Mouse (Mus musculus) cerebellum, adult 18-20 months (tissue): ENCODE data around the gene Mrps9.
"Not testable (repeated sequence)": the region's sequence is repeated elsewhere in the genome, so short reads cannot be mapped to it uniquely, and the experiment has no call there.

Source experiments
- DNase-seq, 2 experiments: peaks; one replicate each; pipeline ENCODE4 v3.0.0; 2021

The Mrps9 gene

GRCm38 (mm10) chr1:42850663-42851397 lies at the start of gene Mrps9:
Gene Mrps9 (plus strand): TSS chr1:42851233.
- DNase-seq, result peak; percentile 97 to 98

- no peak for DNase-seq
These were observed 37.7 kb upstream of the Mrps9 start for GRCm38 (mm10) chr1:42813301-42813845.

- no peak for DNase-seq
These were observed 36.0 kb upstream of the Mrps9 start for GRCm38 (mm10) chr1:42814798-42815619.

GRCm38 (mm10) chr1:42851398-42851767 lies 350 bp downstream of the Mrps9 start:
- DNase-seq, result no peak

- DNase-seq, result peak in 1 of 2 experiments; percentile 14
These were observed 777 bp downstream of the Mrps9 start for GRCm38 (mm10) chr1:42851810-42852209.

- no peak for DNase-seq
These were observed 13.8 kb downstream of the Mrps9 start for GRCm38 (mm10) chr1:42864719-42865250.

GRCm38 (mm10) chr1:42865336-42865939 lies 14.4 kb downstream of the Mrps9 start:
- DNase-seq, result no peak

GRCm38 (mm10) chr1:42865986-42866385 lies 15.0 kb downstream of the Mrps9 start:
- no peak for DNase-seq

GRCm38 (mm10) chr1:42867188-42867587 lies 16.2 kb downstream of the Mrps9 start:
- DNase-seq, result no peak

- DNase-seq, result no peak
These were observed 23.1 kb downstream of the Mrps9 start for GRCm38 (mm10) chr1:42874174-42874573.

- no peak for DNase-seq
These were observed 24.2 kb downstream of the Mrps9 start for GRCm38 (mm10) chr1:42875271-42875670.

GRCm38 (mm10) chr1:42876463-42877093 lies 25.5 kb downstream of the Mrps9 start:
- DNase-seq, result no peak

GRCm38 (mm10) chr1:42877264-42877663 lies 26.2 kb downstream of the Mrps9 start:
- no peak for DNase-seq

- DNase-seq, result no peak
These were observed 27.8 kb downstream of the Mrps9 start for GRCm38 (mm10) chr1:42878851-42879250.

GRCm38 (mm10) chr1:42882258-42882657 lies 31.2 kb downstream of the Mrps9 start:
- DNase-seq, result no peak

- DNase-seq, result not testable (repeated sequence)
These were observed 32.4 kb downstream of the Mrps9 start for GRCm38 (mm10) chr1:42883418-42883817.

GRCm38 (mm10) chr1:42887835-42888234 lies 36.8 kb downstream of the Mrps9 start:
- DNase-seq, result no peak

GRCm38 (mm10) chr1:42888541-42889349 lies 37.7 kb downstream of the Mrps9 start:
- peak in 1 of 2 experiments; percentile 27 for DNase-seq

GRCm38 (mm10) chr1:42889421-42889887 lies 38.4 kb downstream of the Mrps9 start:
- no peak for DNase-seq

- no peak for DNase-seq
These were observed 43.7 kb downstream of the Mrps9 start for GRCm38 (mm10) chr1:42894695-42895094.

- no peak for DNase-seq
These were observed 54.1 kb downstream of the Mrps9 start for GRCm38 (mm10) chr1:42905148-42905547.

GRCm38 (mm10) chr1:42906696-42907095 lies 55.7 kb downstream of the Mrps9 start:
- DNase-seq, result no peak
